Mouse (Mus musculus) hindbrain, embryonic 14.5 days (tissue): ENCODE measurements around the gene Scg5. TPM values are rescaled to one million over a fixed set of nuclear protein-coding genes. Genes with fewer than 3 reads are reported as not detected.

Experiments
- ATAC-seq: fragments of 200-750 bp; cut with Nextera tagmentation; 2 replicates; pipeline ENCODE4 v1.8.0; 2017; ENCODE audit warnings: moderate number of reproducible peaks, mild to moderate bottlenecking, moderate TSS enrichment, moderate library complexity; ENCODE audit not compliant: low FRiP score
- DNase-seq: peaks from one replicate; pipeline ENCODE4 v3.0.0-alpha.2; 2015; ENCODE audit warnings: low spot score
- H3K27ac ChIP-seq: fragments of 300-500 bp; sonication (generic); 2 replicates; pipeline ENCODE4 v1.5.1; 2014; ENCODE audit warnings: mild to moderate bottlenecking, moderate library complexity
- H3K27me3 ChIP-seq: fragments of 300-500 bp; sonication (generic); 2 replicates; pipeline ENCODE4 v1.6.1; 2014; ENCODE audit warnings: mild to moderate bottlenecking, low read length, mixed read lengths; ENCODE audit not compliant: control insufficient read depth, insufficient read depth
- H3K36me3 ChIP-seq: fragments of 300-500 bp; sonication (generic); replicated peaks from 2 replicates; pipeline ENCODE4 v1.6.1; 2014; ENCODE audit not compliant: control insufficient read depth, insufficient read depth
- H3K4me1 ChIP-seq: fragments of 300-500 bp; sonication (generic); replicated peaks from 2 replicates; pipeline ENCODE4 v1.6.1; 2014; ENCODE audit warnings: antibody characterized with exemption, low read length, mixed read lengths; ENCODE audit not compliant: control insufficient read depth, insufficient read depth
- H3K4me2 ChIP-seq: fragments of 300-500 bp; sonication (generic); replicated peaks from 2 replicates; pipeline ENCODE4 v1.6.1; 2014; ENCODE audit warnings: mild to moderate bottlenecking, moderate library complexity
- H3K4me3 ChIP-seq: fragments of 300-500 bp; sonication (generic); replicated peaks from 2 replicates; pipeline ENCODE4 v1.5.1; 2014; ENCODE audit warnings: mild to moderate bottlenecking, low read length
- H3K9ac ChIP-seq: fragments of 300-500 bp; sonication (generic); 2 replicates; pipeline ENCODE4 v1.6.1; 2014
- H3K9me3 ChIP-seq: fragments of 300-500 bp; sonication (generic); 2 replicates; pipeline ENCODE4 v1.6.1; 2016; ENCODE audit warnings: low read length; ENCODE audit not compliant: control insufficient read depth
- WGBS: fragments of 180-500 bp; shearing (Covaris S2); extraction: QIAGEN DNeasy Blood & Tissue Kit; methylation state at CpG from one replicate; pipeline ENCODE4 v1.1.7; 2014; 5-methylcytosine and 5-hydroxymethylcytosine counted together
- polyA plus RNA-seq: library from polyadenylated mRNA; unstranded; fragments of >200 nt; fragmentation: Nextera tagmentation; extraction: Ambion mirVana; gene quantifications from 2 replicates; pipeline ENCODE4 v1.2.1, GENCODE M21; 2014

Scg5 gene
- polyA plus RNA-seq, 1 experiment from 2014 or later = 244 TPM

GRCm38 (mm10) chr2:113728581-113728980 lies 100.3 kb downstream of the Scg5 start:
- no peaks in the 10 kb centered on the region for H3K4me1 ChIP-seq
- no peaks in the 10 kb centered on the region for H3K27me3 ChIP-seq
- H3K4me2 ChIP-seq = no peak overlapping the region
- no peak overlapping the region for H3K4me3 ChIP-seq
- H3K9me3 ChIP-seq = no peaks in the 10 kb centered on the region
- no peak overlapping the region for H3K9ac ChIP-seq
- WGBS = 100% methylated on average over 3 of the region's 3 CpGs
- H3K27ac ChIP-seq = no peak overlapping the region
- H3K36me3 ChIP-seq = no peaks in the 10 kb centered on the region
- no peak for DNase-seq
- ATAC-seq = no peak

Other genes starting within 250 kb of the Scg5 start
- gene Grem1, start 70.5 kb downstream of the Scg5 start, polyA plus RNA-seq = 1.7 and 2.2 TPM in 2 replicates
- 1.1 TPM in 2 replicates for gene Arhgap11a, start 19.5 kb upstream of the Scg5 start, polyA plus RNA-seq
- 7.0 and 7.9 TPM in 2 replicates for gene Gjd2, start 184.5 kb upstream of the Scg5 start, polyA plus RNA-seq
- gene Actc1, start 224.4 kb upstream of the Scg5 start, polyA plus RNA-seq = 0.33 and 0.82 TPM in 2 replicates